Mouse (Mus musculus): ENCODE measurements around the gene Cdc42bpb.

DNA sequence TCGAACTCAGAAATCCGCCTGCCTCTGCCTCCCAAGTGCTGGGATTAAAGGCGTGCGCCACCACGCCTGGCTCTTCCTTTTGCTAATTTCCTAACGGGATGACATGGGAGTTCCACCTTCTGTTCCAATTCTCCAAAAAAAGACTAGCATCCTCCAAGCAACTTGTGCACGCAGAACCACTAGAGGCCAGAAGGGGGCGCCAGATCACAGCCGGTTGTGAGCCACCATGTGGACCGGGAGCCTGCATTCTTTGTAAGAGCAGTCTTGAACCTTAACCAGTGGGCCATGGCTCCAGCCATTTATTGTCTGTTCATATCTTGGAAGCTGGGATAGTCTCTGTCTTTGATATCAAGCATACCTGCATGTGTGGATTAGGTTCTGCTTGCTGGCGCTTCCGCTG, 105.1 kb downstream of the Cdc42bpb start:
- TF ChIP-seq CTCF (IDR thresholded peaks at IDR 0.05; ENCODE audit: borderline replicate concordance, extremely low read depth, insufficient read depth, insufficient read length) = peak; percentile 92
- TF ChIP-seq POLR2A (IDR thresholded peaks at IDR 0.05; ENCODE audit: borderline replicate concordance, extremely low read depth, insufficient read depth, insufficient read length, poor library complexity, severe bottlenecking) = no peak

All from brain, embryonic 14.5 days (tissue).